Comparison of ENCODE assay signal across 9 mouse cellular contexts in the genomic region with DNA sequence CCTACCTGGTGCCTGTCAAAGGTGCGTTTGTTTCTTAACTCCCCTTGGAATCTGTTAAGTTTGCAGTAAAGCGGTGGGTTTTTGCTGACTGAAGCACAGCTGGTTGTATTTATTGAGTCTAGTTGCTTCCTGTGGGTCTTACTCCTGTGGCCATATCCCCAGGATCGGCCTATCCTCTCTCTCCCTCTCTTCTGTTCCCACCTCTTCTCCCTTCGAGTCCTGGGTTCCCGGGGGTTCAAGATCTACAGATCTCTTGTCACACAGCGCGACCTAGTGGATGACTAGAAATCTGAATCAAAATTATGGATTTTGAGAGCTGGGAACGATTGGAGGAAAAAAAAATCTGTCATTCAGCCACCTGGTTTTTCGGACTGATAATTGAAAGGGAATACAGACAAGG. TPM values are rescaled to one million over a fixed set of nuclear protein-coding genes. Genes with fewer than 3 reads are reported as not detected.
DNase-seq lines count a peak whose midpoint lies in the region; ATAC-seq lines count a peak whose summit lies in the region.
"Had no signal": no experiment of that assay in that cellular context is flagged by ENCODE, and none has a peak within 500 bp of the region (broad histone marks: within the 10 kb centered on the region; RNA-seq: fewer than 3 reads in every experiment).

No protein-coding gene starts in this region.

- no peak overlapping the region for H3K9ac ChIP-seq in neural tube, embryonic 12.5 days
- H3K9ac ChIP-seq: lung, embryonic 15.5 days had no signal

- no peaks in the 10 kb centered on the region for H3K9me3 ChIP-seq in neural tube, embryonic 12.5 days
- H3K9me3 ChIP-seq: lung, embryonic 15.5 days had no signal

- no peak overlapping the region for H3K27ac ChIP-seq in neural tube, embryonic 12.5 days
- H3K27ac ChIP-seq: lung, embryonic 15.5 days had no signal

- H3K4me3 ChIP-seq in neural tube, embryonic 12.5 days: no peak overlapping the region
- H3K4me3 ChIP-seq: lung, embryonic 15.5 days had no signal

- intact Hi-C loops in left cerebral cortex, postnatal 25 days (cut with DNase I): loop anchor here (2.0 to 5.0 kb wide), 5 partner anchors 932 to 1124 kb away; no protein-coding TSS in a partner anchor

- H3K36me3 ChIP-seq in neural tube, embryonic 12.5 days: no peaks in the 10 kb centered on the region
- H3K36me3 ChIP-seq: lung, embryonic 15.5 days had no signal

- WGBS in neural tube, embryonic 12.5 days: 13% methylated on average over 9 of the region's 9 CpGs

- DNase-seq in kidney, adult 18-20 months: peak; percentile 38
- DNase-seq in kidney, adult 11 months: no peak
- DNase-seq in NIH3T3 (ENCODE audit: low read depth): peak; percentile 79
- peak; percentile 67 for DNase-seq in embryo, embryonic 9.5 days (ENCODE audit: extremely low spot score)
- DNase-seq in heart, postnatal 4 days: peak; percentile 68
- DNase-seq in left cerebral cortex, postnatal 25 days (ENCODE audit: low spot score in 2 of 2): peak; percentile 62 to 69
- DNase-seq in T-cell, adult 2 months (ENCODE audit: low spot score): no peak

- peak overlapping the region; percentile 31; the same call in 1 of the 2 replicates for H3K4me2 ChIP-seq in neural tube, embryonic 12.5 days (replicated peaks)
- H3K4me2 ChIP-seq: lung, embryonic 15.5 days had no signal

- peaks cover 28% of the 10 kb centered on the region for H3K27me3 ChIP-seq in neural tube, embryonic 12.5 days (replicated peaks)

- ATAC-seq in neural tube, embryonic 12.5 days (ENCODE audit: low FRiP score, low read depth): no peak

- peaks cover 22% of the 10 kb centered on the region for H3K4me1 ChIP-seq in neural tube, embryonic 12.5 days

RNA-seq across cellular contexts. Expression of a gene that starts 2.4 kb away (rescaled TPM):
- total RNA-seq in heart, postnatal 4 days (2021): 10 to 100 TPM; 17.6 to 20.2 TPM
- 1 to 10 TPM; 6.5 to 7.7 TPM for total RNA-seq in left cerebral cortex, postnatal 25 days (2021)
- 19.2 and 19.9 TPM in 2 replicates for polyA plus RNA-seq in neural tube, embryonic 12.5 days (2016; fragmentation: Nextera tagmentation; extraction: Ambion mirVana)

RNA-seq across cellular contexts. Expression of a gene that starts 38.6 kb away (rescaled TPM):
- 100 to 1,000 TPM; 924 to 968 TPM for total RNA-seq in heart, postnatal 4 days (2021)
- 100 to 1,000 TPM; 397 to 417 TPM for total RNA-seq in left cerebral cortex, postnatal 25 days (2021)
- 689 and 719 TPM in 2 replicates for polyA plus RNA-seq in neural tube, embryonic 12.5 days (2016; fragmentation: Nextera tagmentation; extraction: Ambion mirVana)

Comparison
In these comparisons a context has a peak if more than half of its experiments do, and no peak if none do; other contexts are left out.
1. DNase-seq: peak in kidney, adult 18-20 months (single experiment), NIH3T3 (single experiment), embryo, embryonic 9.5 days (single experiment), heart, postnatal 4 days (single experiment) and left cerebral cortex, postnatal 25 days (2 of 2); none in kidney, adult 11 months (single experiment) and T-cell, adult 2 months (single experiment).